Comparison of ENCODE assay signal across 9 mouse cellular contexts in the genomic region with DNA sequence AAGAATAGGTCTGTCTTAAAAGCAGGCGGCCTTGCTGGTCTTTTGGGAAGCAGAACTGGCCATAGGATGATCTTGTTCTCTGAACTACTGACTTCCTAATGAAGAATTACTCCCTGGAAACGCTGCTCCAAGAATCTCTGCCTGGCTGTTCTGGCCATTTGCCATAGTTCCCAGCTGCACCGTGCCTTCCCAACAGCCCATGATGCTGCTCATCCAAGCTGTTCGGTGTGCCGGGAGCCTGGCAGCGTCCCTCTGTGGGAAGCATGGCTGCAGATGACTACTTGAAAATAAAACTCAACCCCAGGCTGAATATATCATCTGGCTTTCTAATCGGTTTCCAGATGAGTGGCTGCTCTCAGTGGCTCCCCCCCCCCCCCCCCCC.
A peak's percentile ranks its signal among the peaks of the same experiment; 100 is the strongest.
DNase-seq lines count a peak whose midpoint lies in the region; ATAC-seq and TF ChIP-seq lines count a peak whose summit lies in the region.
"Had no signal": no experiment of that assay in that cellular context is flagged by ENCODE, and none has a peak within 500 bp of the region (broad histone marks: within the 10 kb centered on the region; RNA-seq: fewer than 3 reads in every experiment).

No protein-coding gene starts in this region.

- no peaks in the 10 kb centered on the region for H3K9me3 ChIP-seq in heart, embryonic 12.5 days (replicated peaks)

- no peaks in the 10 kb centered on the region for H3K36me3 ChIP-seq in heart, embryonic 12.5 days
- H3K36me3 ChIP-seq: liver, embryonic 13.5 days had no signal

- ATAC-seq in heart, embryonic 12.5 days (ENCODE audit: insufficient number of reproducible peaks, low FRiP score), result no peak

- no peak overlapping the region for H3K9ac ChIP-seq in heart, embryonic 12.5 days
- H3K9ac ChIP-seq: liver, embryonic 13.5 days had no signal

- TF ChIP-seq CTCF in gastrocnemius, adult 2 months (IDR thresholded peaks at IDR 0.05), result no peak

- H3K4me3 ChIP-seq in heart, embryonic 12.5 days, result no peak overlapping the region
- no peak overlapping the region for H3K4me3 ChIP-seq in gastrocnemius, adult 2 months
- H3K4me3 ChIP-seq: liver, embryonic 13.5 days had no signal

- DNase-seq in heart, adult 11 months, result peak; percentile 91
- peak; percentile 72 for DNase-seq in cerebellum, adult 11 months
- DNase-seq in gastrocnemius, adult 2 months, result peak; percentile 62
- DNase-seq in layer of hippocampus, adult 8-10 months (ENCODE audit: low spot score in 2 of 2), result peak; percentile 80 to 88
- peak; percentile 62 to 87 for DNase-seq in lung, postnatal 4 days
- no peak for DNase-seq in spleen, adult 12 weeks (ENCODE audit: low spot score)
- DNase-seq in MN1 (ENCODE audit: low spot score), result no peak
- DNase-seq: liver, embryonic 13.5 days had no signal

- WGBS in heart, embryonic 12.5 days, result 65% methylated on average over 7 of the region's 7 CpGs

- H3K4me2 ChIP-seq in heart, embryonic 12.5 days, result no peak overlapping the region
- H3K4me2 ChIP-seq: liver, embryonic 13.5 days had no signal

- no peaks in the 10 kb centered on the region for H3K27me3 ChIP-seq in heart, embryonic 12.5 days (replicated peaks)
- H3K27me3 ChIP-seq: liver, embryonic 13.5 days had no signal

- no peak overlapping the region for H3K27ac ChIP-seq in heart, embryonic 12.5 days (ENCODE audit: poor library complexity, severe bottlenecking)
- H3K27ac ChIP-seq in gastrocnemius, adult 2 months, result no peak overlapping the region
- H3K27ac ChIP-seq: liver, embryonic 13.5 days had no signal

- H3K4me1 ChIP-seq in heart, embryonic 12.5 days (replicated peaks), result peaks cover 5% of the 10 kb centered on the region; the same call in 1 of the 2 replicates
- H3K4me1 ChIP-seq: liver, embryonic 13.5 days had no signal

- intact Hi-C loops in gastrocnemius, adult 2 months (cut with DNase I), result no loop called here

Comparison
In these comparisons a context has a peak if more than half of its experiments do, and no peak if none do; other contexts are left out.
1. DNase-seq: peak in heart, adult 11 months (single experiment), cerebellum, adult 11 months (single experiment), gastrocnemius, adult 2 months (single experiment), layer of hippocampus, adult 8-10 months (2 of 2) and lung, postnatal 4 days (2 of 2); none in spleen, adult 12 weeks (single experiment) and MN1 (single experiment).